Mouse (Mus musculus) midbrain, embryonic 10.5 days (tissue): ENCODE data around the gene Hdac9. TPM values are rescaled to one million over a fixed set of nuclear protein-coding genes. Genes with fewer than 3 reads are reported as not detected.

Experiments
- DNase-seq: peaks from one replicate; pipeline ENCODE4 v3.0.0-alpha.2; 2017; ENCODE audit warnings: low spot score
- H3K27ac ChIP-seq: fragments of 300-500 bp; sonication (generic); replicated peaks from 2 replicates; pipeline ENCODE4 v1.5.1; 2016; ENCODE audit warnings: mild to moderate bottlenecking
- H3K27me3 ChIP-seq: fragments of 300-500 bp; sonication (generic); 2 replicates; pipeline ENCODE4 v1.6.1; 2016; ENCODE audit warnings: low read depth, mild to moderate bottlenecking; ENCODE audit not compliant: poor library complexity, severe bottlenecking
- H3K36me3 ChIP-seq: fragments of 300-500 bp; sonication (generic); 2 replicates; pipeline ENCODE4 v1.6.1; 2016; ENCODE audit warnings: mild to moderate bottlenecking, moderate library complexity
- H3K4me1 ChIP-seq: fragments of 300-500 bp; sonication (generic); 2 replicates; pipeline ENCODE4 v1.6.1; 2016
- H3K4me3 ChIP-seq: fragments of 300-500 bp; sonication (generic); 2 replicates; pipeline ENCODE4 v1.5.1; 2016; ENCODE audit warnings: mild to moderate bottlenecking, moderate library complexity
- H3K9me3 ChIP-seq: fragments of 300-500 bp; sonication (generic); replicated peaks from 2 replicates; pipeline ENCODE4 v1.6.1; 2016; ENCODE audit warnings: mild to moderate bottlenecking
- WGBS: fragments of 180-500 bp; shearing (Covaris S2); methylation state at CpG from one replicate; pipeline ENCODE4 v1.1.7; 2016; 5-methylcytosine and 5-hydroxymethylcytosine counted together
- polyA plus RNA-seq: library from polyadenylated mRNA; unstranded; fragments of >200 nt; fragmentation: Nextera tagmentation; extraction: Ambion mirVana; gene quantifications from 2 replicates; pipeline ENCODE4 v1.2.1, GENCODE M21; 2016

Gene Hdac9
- polyA plus RNA-seq, 1 experiment from 2014 or later = 7.9 TPM

DNA sequence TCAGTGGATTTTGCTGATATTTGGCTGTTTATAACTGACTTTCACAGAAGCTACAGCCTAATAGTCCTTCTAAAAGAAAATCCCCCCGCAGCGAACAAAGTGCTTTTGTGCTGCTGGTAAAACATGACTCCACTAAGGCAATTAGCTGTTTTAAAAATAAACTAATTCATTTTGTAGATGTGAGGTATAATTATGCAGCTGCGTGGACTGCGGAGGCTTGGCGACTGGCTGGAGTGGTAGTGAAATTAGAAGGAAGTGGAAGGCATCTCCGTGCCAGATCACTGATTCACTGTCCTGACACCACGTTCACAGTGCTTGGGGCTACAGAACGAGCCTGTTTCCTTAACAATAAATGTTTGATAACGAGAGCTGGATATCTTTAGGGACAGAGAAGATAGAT is 366.6 kb downstream of the Hdac9 start:
- Histone ChIP-seq H3K4me1 (no peaks in the 10 kb centered on the region), H3K36me3 (no peaks in the 10 kb centered on the region), H3K9me3 (no peaks in the 10 kb centered on the region), H3K27me3 (no peaks in the 10 kb centered on the region), H3K27ac (no peak overlapping the region), H3K4me3 (no peak overlapping the region)
- no peak for DNase-seq
- 82% methylated on average over 9 of the region's 9 CpGs for WGBS

DNA sequence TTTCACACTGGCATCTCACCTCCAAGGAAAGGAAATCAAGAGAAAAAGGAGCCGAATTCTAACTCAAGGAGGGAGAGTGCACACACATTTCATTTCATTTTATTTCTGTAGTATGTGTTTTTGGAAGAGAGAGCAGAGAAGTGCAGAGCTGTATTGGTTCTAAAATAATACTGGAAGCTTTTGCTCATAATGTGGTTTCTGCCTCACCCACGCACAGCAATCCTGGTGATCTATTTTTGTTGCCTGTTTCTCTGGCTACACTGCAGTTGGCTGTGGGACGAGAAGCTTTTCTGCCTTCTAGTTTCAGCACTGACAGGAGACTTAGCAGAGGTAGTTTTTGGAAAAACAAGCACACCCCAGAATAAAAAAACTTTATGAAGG is 387.7 kb downstream of the Hdac9 start:
- 23% methylated on average over 3 of the region's 3 CpGs for WGBS
- no peaks in the 10 kb centered on the region for H3K9me3 ChIP-seq
- no peak for DNase-seq
- H3K27me3 ChIP-seq = no peaks in the 10 kb centered on the region
- peak overlapping the region; percentile 53; the same call in 1 of the 2 replicates for H3K4me3 ChIP-seq
- peak overlapping the region; percentile 86 for H3K27ac ChIP-seq
- peaks cover 39% of the 10 kb centered on the region for H3K4me1 ChIP-seq
- no peaks in the 10 kb centered on the region for H3K36me3 ChIP-seq

DNA sequence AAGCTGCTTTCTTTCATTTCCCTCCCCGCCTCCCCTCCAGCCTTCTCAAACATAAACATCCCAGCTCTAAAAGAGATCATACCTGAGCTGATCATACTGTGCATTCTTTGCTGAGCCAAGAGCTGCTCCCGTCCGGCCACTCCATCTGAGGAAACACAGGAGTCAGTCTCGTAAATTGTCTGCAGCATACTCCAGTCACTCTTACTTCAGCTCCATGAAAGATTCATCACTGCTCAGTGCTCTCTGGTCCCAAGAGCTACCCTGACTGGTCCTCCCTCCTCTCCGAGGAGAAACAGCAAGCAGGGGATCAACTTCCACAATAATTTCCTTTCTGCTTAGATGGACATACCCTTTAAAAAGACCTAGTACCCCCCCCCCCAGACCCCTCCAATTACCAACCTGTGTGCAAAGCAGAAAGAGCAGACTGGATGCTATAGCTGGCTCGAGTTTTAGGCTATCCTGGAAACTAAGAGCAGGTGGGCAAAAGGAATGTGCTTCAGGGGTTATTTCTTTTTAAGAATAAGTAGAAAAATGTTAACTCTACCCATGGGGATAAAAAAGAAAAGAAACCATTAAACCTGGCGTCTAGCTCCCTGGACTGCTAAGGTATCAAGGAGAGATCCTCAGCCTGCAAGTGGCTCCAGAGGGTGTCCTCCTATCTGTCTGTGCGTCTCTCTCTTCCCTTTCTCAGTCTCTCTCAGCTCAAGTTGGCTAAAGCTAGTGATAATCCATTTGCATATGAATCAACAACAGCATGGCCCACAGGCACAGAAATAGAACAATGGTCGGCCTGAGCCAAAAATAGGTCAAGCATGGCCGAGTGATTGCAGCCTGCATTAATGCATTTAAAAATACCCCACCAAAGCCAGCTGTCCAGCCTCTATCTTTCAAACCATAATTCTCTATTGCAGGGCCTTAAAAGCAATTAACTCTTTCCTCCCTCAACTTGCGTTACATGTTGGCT is 388.4 kb downstream of the Hdac9 start:
- WGBS = 13% methylated on average over 11 of the region's 11 CpGs
- H3K27ac ChIP-seq = peak overlapping the region; percentile 86
- peaks cover 39% of the 10 kb centered on the region for H3K4me1 ChIP-seq
- H3K4me3 ChIP-seq = peak overlapping the region; percentile 53
- H3K9me3 ChIP-seq = no peaks in the 10 kb centered on the region
- H3K36me3 ChIP-seq = no peaks in the 10 kb centered on the region
- H3K27me3 ChIP-seq = no peaks in the 10 kb centered on the region
- DNase-seq = peak; percentile 60

DNA sequence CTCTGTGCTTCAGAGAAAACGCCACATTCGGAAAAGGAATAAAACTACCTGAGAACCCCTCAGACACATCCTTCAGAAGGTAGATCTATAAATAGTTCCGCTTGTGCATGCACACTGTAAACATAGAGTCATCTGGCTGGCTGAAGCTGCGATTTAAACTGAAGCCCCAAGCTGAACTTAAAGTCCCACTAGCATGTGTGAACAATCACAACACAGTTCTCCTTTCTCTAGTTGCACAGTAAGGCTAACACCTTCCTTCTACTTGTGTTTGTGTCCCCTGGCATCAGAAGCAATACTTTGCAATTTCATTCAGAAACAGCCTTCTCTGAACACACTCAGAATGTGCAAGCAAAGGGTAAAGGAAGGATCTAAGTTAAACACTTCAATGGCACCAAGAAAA is 389.1 kb downstream of the Hdac9 start:
- WGBS = 75% methylated on average over 4 of the region's 4 CpGs
- Histone ChIP-seq H3K4me3 (peak overlapping the region; percentile 53), H3K27ac (peak overlapping the region; percentile 86), H3K4me1 (peaks cover 39% of the 10 kb centered on the region), H3K36me3 (no peaks in the 10 kb centered on the region), H3K27me3 (no peaks in the 10 kb centered on the region), H3K9me3 (no peaks in the 10 kb centered on the region)
- no peak for DNase-seq

DNA sequence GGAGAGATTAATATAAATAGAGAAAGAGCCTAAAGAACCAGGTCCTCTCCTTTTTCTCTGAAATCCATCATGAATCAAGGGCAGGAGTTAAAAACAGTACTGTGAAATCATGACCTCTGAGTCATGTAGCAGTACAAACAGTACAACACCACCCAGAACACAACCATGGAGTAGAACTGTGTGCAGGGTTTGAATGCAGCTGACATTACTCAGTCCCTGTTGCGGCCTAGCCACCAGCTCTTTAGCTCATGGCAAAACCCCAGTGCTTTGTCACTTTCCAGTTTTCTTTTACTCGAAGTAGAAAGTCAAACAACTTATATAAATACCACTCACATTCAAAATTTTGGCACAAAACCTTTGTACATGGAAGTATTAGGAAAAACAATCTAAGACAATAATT is 395.4 kb downstream of the Hdac9 start:
- H3K27ac ChIP-seq = no peak overlapping the region
- WGBS = 91% methylated on average over 2 of the region's 2 CpGs

DNA sequence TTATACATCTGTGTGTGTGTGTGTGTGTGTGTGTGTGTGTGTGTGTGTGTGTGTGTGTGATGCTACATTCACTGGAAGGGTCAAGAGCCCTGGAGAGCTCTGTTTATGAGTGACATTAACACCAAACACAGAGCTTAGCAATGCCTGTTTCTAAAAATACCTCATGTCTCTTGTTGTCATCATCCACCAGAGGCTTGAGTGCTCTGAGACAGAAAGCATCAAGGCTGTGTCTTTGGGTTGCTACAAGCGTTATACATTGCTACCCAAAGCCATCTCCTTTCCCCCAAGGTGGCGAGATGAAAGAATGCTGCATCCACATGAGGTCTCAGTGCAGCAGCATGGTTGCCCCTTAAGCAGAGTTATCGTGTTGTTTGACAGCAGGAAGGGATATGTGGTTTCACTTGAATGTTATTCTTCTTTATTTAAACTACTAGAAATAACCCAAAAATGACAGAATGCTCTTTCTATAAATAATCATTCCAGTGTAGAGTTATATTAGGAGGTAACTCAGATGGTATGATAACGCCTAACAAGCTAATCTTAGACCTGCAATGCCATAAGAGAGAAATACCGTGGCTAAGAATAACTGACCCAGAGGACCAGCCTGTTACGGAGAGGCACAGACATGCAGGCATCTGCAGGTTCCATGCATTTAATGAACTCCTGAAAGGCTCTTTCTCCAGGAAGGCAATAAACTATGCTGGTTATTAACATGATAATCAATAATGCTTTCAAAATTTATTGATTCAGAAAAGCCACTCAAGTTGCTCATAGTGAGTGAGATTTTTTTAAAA is 399.9 kb downstream of the Hdac9 start:
- Histone ChIP-seq H3K4me1 (no peaks in the 10 kb centered on the region), H3K27ac (no peak overlapping the region), H3K9me3 (no peaks in the 10 kb centered on the region), H3K36me3 (no peaks in the 10 kb centered on the region), H3K4me3 (no peak overlapping the region), H3K27me3 (no peaks in the 10 kb centered on the region)
- DNase-seq = no peak
- 75% methylated on average over 6 of the region's 6 CpGs for WGBS

More for the DNA sequence above, 395.4 kb downstream of the Hdac9 start:
- DNase-seq = no peak
- no peaks in the 10 kb centered on the region for H3K36me3 ChIP-seq
- no peaks in the 10 kb centered on the region for H3K27me3 ChIP-seq
- no peak overlapping the region for H3K4me3 ChIP-seq
- no peaks in the 10 kb centered on the region for H3K4me1 ChIP-seq
- no peaks in the 10 kb centered on the region for H3K9me3 ChIP-seq

DNA sequence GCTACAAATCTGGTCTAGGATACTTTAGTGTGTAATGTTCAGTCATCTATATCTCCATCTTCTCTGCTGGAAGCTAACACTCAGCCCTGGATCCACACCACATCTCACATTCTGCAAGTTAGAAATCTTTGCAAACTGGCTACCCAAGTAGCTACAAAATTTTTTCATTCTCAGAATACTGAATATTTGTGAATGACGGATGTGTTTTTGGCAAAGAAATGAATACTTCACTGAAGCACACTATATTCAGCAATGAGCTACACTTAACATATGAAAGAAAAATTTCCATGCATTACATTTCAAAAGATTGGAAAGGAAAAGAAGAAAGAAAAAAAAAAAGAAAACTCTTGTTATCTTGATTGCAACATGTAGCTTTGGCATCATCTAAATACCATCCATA is 410.6 kb downstream of the Hdac9 start:
- DNase-seq = no peak
- no peaks in the 10 kb centered on the region for H3K27me3 ChIP-seq
- WGBS = 95% methylated on average over 1 of the region's 1 CpGs
- no peaks in the 10 kb centered on the region for H3K4me1 ChIP-seq
- no peak overlapping the region for H3K27ac ChIP-seq
- H3K36me3 ChIP-seq = no peaks in the 10 kb centered on the region
- no peaks in the 10 kb centered on the region for H3K9me3 ChIP-seq
- H3K4me3 ChIP-seq = no peak overlapping the region

DNA sequence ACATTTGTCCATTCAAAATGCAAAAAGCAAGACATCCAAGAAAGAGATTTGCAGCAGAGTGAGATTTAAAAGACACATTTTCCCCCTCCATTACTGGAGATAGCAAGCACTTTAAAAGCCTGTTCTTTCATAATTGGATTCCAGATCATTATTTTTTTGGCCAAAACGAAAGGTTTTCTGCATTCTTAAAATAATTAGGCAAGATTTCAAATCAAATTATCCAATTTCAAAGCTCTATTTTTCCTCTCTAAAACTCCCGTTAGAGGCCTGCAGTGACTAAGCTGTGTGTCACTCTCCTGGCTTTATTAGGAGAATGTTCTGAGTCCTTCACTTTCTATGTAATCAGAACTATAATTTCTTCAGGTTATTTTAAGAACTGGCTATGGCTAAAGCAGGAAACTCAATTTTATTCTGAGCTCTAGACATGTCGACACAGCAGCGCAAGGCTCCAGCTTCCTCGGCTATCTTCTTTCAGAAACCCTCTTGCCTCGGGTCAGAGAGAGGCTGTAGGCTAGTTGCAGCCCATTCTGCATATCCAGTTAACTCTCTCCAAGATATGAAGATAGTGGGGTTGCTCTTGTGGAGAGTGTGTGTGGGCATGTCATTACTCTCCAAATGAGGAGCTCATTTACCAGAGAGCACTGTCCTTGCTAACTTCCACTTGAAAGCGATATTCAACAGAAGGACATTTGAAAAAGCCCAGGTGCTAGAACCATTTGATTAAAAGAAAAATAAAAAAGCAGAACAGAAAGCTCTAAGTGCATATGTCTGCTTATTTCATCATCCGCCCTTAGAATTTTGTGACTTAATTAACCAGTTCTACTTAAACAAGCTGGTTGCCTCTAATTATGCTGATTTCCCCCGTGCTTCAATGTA is 417.9 kb downstream of the Hdac9 start:
- Histone ChIP-seq H3K4me1 (no peaks in the 10 kb centered on the region), H3K27ac (no peak overlapping the region), H3K36me3 (no peaks in the 10 kb centered on the region), H3K27me3 (no peaks in the 10 kb centered on the region), H3K9me3 (no peaks in the 10 kb centered on the region), H3K4me3 (no peak overlapping the region)
- no peak for DNase-seq
- 87% methylated on average over 9 of the region's 9 CpGs for WGBS

DNA sequence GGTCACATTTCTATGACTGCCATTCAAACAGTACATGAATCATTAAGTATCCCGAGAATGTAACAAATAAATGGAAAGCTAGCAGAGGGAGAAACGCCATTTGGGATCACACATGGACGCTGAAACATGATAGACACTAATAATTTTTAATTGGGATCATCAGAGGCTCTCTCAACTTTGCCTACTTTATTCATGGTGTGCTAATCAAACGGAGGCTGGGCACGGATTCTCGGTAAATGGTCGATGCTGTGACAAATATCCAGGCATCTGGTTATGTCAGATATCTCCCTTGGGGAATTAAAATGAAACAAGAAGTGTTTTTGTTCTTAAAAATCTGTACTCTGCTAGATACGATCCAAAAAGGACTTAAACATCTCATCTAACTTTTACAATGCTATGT is 418.6 kb downstream of the Hdac9 start:
- Histone ChIP-seq H3K4me3 (no peak overlapping the region), H3K9me3 (no peaks in the 10 kb centered on the region), H3K27me3 (no peaks in the 10 kb centered on the region), H3K36me3 (no peaks in the 10 kb centered on the region), H3K4me1 (no peaks in the 10 kb centered on the region), H3K27ac (no peak overlapping the region)
- DNase-seq = no peak
- WGBS = 84% methylated on average over 8 of the region's 8 CpGs

DNA sequence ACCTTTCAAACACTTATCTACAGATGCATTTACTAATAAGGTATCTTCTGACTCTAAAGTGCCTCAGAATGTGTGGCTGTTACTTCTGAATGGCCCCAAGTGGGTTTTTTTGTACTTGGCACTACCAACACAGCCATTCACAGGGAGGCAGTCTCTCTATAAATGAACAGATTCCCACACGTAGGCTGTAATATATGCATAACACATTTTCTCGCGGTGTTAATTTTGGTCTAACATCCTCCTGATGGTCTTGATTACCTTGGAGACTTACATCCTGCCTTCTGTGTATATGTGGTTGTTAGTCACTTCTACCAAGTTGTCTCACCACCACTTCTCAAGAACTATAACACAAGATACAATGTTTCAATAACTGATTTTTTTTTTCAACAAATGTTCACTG is 419.2 kb downstream of the Hdac9 start:
- 87% methylated on average over 3 of the region's 3 CpGs for WGBS
- Histone ChIP-seq H3K4me1 (no peaks in the 10 kb centered on the region), H3K4me3 (no peak overlapping the region), H3K36me3 (no peaks in the 10 kb centered on the region), H3K9me3 (no peaks in the 10 kb centered on the region), H3K27me3 (no peaks in the 10 kb centered on the region), H3K27ac (no peak overlapping the region)
- DNase-seq = no peak

DNA sequence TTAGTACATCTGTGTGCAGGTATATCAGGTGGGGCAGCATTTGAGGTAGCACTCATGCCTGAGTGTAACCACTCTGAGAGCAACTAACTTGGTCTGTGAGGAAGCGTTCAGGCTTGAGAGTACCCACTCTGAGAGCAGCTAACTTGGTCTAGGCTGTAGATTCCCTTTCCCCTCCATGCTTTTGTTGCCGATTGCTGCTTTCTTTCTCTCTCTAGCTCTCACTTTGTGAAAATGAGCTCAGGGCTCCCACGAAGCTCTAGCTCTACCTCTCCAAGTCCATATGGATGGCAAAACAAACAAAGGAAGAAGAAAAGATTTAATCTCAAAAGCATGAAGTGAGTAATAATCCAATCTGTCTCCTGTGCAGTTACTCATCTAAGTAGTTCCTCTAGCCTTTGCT is 421.0 kb downstream of the Hdac9 start:
- no peak for DNase-seq
- Histone ChIP-seq H3K36me3 (no peaks in the 10 kb centered on the region), H3K9me3 (no peaks in the 10 kb centered on the region), H3K27ac (no peak overlapping the region), H3K4me3 (no peak overlapping the region), H3K27me3 (no peaks in the 10 kb centered on the region), H3K4me1 (no peaks in the 10 kb centered on the region)
- WGBS = 43% methylated on average over 3 of the region's 3 CpGs

DNA sequence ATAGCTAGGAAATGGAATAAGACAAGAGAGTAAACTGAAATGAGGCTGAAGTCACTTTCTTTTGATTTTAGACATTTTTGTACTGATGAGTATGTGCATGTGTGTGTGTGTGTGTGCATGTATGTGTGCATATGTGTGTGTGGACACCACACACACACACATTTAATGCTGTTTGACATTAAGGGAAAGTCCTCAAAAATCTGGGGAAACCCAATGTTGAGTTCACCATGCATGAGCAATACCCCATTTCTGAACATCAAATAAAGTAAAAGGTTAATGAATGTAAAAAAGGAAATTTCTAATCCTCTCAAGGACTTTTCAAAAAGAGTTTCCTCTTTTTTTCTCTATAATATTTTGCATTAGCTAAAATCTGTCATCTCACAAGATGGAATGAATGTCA is 427.3 kb downstream of the Hdac9 start:
- H3K27me3 ChIP-seq = no peaks in the 10 kb centered on the region
- no peaks in the 10 kb centered on the region for H3K36me3 ChIP-seq
- no peaks in the 10 kb centered on the region for H3K4me1 ChIP-seq
- H3K9me3 ChIP-seq = no peaks in the 10 kb centered on the region
- no peak for DNase-seq
- H3K4me3 ChIP-seq = no peak overlapping the region
- no peak overlapping the region for H3K27ac ChIP-seq
